Mouse (Mus musculus) limb, embryonic 12.5 days (tissue): ENCODE measurements around the gene Sohlh2. TPM values are rescaled to one million over a fixed set of nuclear protein-coding genes. Genes with fewer than 3 reads are reported as not detected.

Source experiments
- ATAC-seq: fragments of 200-750 bp; cut with Nextera tagmentation; 2 replicates; pipeline ENCODE4 v1.8.0; 2017; ENCODE audit warnings: low read depth, moderate TSS enrichment; ENCODE audit not compliant: insufficient number of reproducible peaks, insufficient read depth, low FRiP score, low TSS enrichment
- H3K27ac ChIP-seq: fragments of 300-500 bp; sonication (generic); 2 replicates; pipeline ENCODE4 v1.5.1; 2016; ENCODE audit warnings: mild to moderate bottlenecking, moderate library complexity
- H3K27me3 ChIP-seq: fragments of 300-500 bp; sonication (generic); 2 replicates; pipeline ENCODE4 v1.6.1; 2016; ENCODE audit warnings: mild to moderate bottlenecking, moderate library complexity
- H3K36me3 ChIP-seq: fragments of 300-500 bp; sonication (generic); 2 replicates; pipeline ENCODE4 v1.6.1; 2016; ENCODE audit warnings: mild to moderate bottlenecking, moderate library complexity
- H3K4me1 ChIP-seq: fragments of 300-500 bp; sonication (generic); replicated peaks from 2 replicates; pipeline ENCODE4 v1.6.1; 2016
- H3K4me2 ChIP-seq: fragments of 300-500 bp; sonication (generic); 2 replicates; pipeline ENCODE4 v1.6.1; 2016; ENCODE audit warnings: mild to moderate bottlenecking, moderate library complexity
- H3K4me3 ChIP-seq: fragments of 300-500 bp; sonication (generic); replicated peaks from 2 replicates; pipeline ENCODE4 v1.5.1; 2016; ENCODE audit warnings: mild to moderate bottlenecking
- H3K9ac ChIP-seq: fragments of 300-500 bp; sonication (generic); replicated peaks from 2 replicates; pipeline ENCODE4 v1.6.1; 2016; ENCODE audit warnings: mild to moderate bottlenecking, moderate library complexity
- H3K9me3 ChIP-seq: fragments of 300-500 bp; sonication (generic); 2 replicates; pipeline ENCODE4 v1.6.1; 2016; ENCODE audit warnings: mild to moderate bottlenecking, moderate library complexity
- WGBS: fragments of 180-500 bp; shearing (Covaris S2); methylation state at CpG from one replicate; pipeline ENCODE4 v1.1.7; 2016; 5-methylcytosine and 5-hydroxymethylcytosine counted together
- polyA plus RNA-seq: library from polyadenylated mRNA; unstranded; fragments of >200 nt; fragmentation: Nextera tagmentation; extraction: Ambion mirVana; gene quantifications from 2 replicates; pipeline ENCODE4 v1.2.1, GENCODE M21; 2016

Sohlh2 gene
- polyA plus RNA-seq, 1 experiment from 2014 or later, result not detected

GRCm38 (mm10) chr3:55207665-55208064, 25.8 kb downstream of the Sohlh2 start:
- Histone ChIP-seq H3K27me3 (no peaks in the 10 kb centered on the region), H3K4me2 (no peak overlapping the region), H3K36me3 (no peaks in the 10 kb centered on the region), H3K4me1 (no peaks in the 10 kb centered on the region), H3K27ac (no peak overlapping the region), H3K9ac (no peak overlapping the region), H3K4me3 (no peak overlapping the region), H3K9me3 (0 out of 2 replicates have a peak, but pooled peaks cover 6% of the 10 kb centered on the region)
- WGBS, result 40% methylated on average over 6 of the region's 6 CpGs
- no peak for ATAC-seq

- Histone ChIP-seq H3K9me3 (no peaks in the 10 kb centered on the region), H3K9ac (no peak overlapping the region), H3K4me1 (no peaks in the 10 kb centered on the region), H3K36me3 (no peaks in the 10 kb centered on the region), H3K27ac (no peak overlapping the region), H3K27me3 (no peaks in the 10 kb centered on the region), H3K4me2 (no peak overlapping the region), H3K4me3 (no peak overlapping the region)
- no peak for ATAC-seq
- WGBS, result 52% methylated on average over 2 of the region's 2 CpGs
Measured at GRCm38 (mm10) chr3:55212254-55212653, 30.4 kb downstream of the Sohlh2 start.

GRCm38 (mm10) chr3:55213785-55214184, 32.0 kb downstream of the Sohlh2 start:
- Histone ChIP-seq H3K4me2 (no peak overlapping the region), H3K9ac (no peak overlapping the region), H3K27ac (no peak overlapping the region), H3K9me3 (no peaks in the 10 kb centered on the region), H3K4me3 (no peak overlapping the region), H3K36me3 (no peaks in the 10 kb centered on the region), H3K27me3 (no peaks in the 10 kb centered on the region), H3K4me1 (no peaks in the 10 kb centered on the region)
- WGBS, result 57% methylated on average over 4 of the region's 4 CpGs
- ATAC-seq, result no peak

- H3K36me3 ChIP-seq, result no peaks in the 10 kb centered on the region
- no peak for ATAC-seq
- no peaks in the 10 kb centered on the region for H3K9me3 ChIP-seq
- no peak overlapping the region for H3K4me2 ChIP-seq
- H3K27me3 ChIP-seq, result no peaks in the 10 kb centered on the region
- no peak overlapping the region for H3K27ac ChIP-seq
- no peak overlapping the region for H3K4me3 ChIP-seq
- no peak overlapping the region for H3K9ac ChIP-seq
- no peaks in the 10 kb centered on the region for H3K4me1 ChIP-seq
- WGBS, result 82% methylated on average over 6 of the region's 6 CpGs
Measured at GRCm38 (mm10) chr3:55214413-55214812, 32.6 kb downstream of the Sohlh2 start.

GRCm38 (mm10) chr3:55222502-55222901, 40.7 kb downstream of the Sohlh2 start:
- Histone ChIP-seq H3K9ac (no peak overlapping the region), H3K9me3 (peaks cover 3% of the 10 kb centered on the region; the same call in 1 of the 2 replicates), H3K4me3 (no peak overlapping the region), H3K4me1 (0 out of 2 replicates have a peak, but pooled peaks cover 6% of the 10 kb centered on the region), H3K27me3 (peaks cover 12% of the 10 kb centered on the region; the same call in 1 of the 2 replicates), H3K36me3 (no peaks in the 10 kb centered on the region), H3K27ac (no peak overlapping the region), H3K4me2 (no peak overlapping the region)
- no peak for ATAC-seq
- WGBS, result 70% methylated on average over 2 of the region's 2 CpGs

- no peak overlapping the region for H3K27ac ChIP-seq
- no peak overlapping the region for H3K4me3 ChIP-seq
- 0 out of 2 replicates have a peak, but pooled peaks cover 6% of the 10 kb centered on the region for H3K4me1 ChIP-seq
- WGBS, result 73% methylated on average over 3 of the region's 3 CpGs
- no peaks in the 10 kb centered on the region for H3K36me3 ChIP-seq
- no peak for ATAC-seq
- H3K9me3 ChIP-seq, result peaks cover 3% of the 10 kb centered on the region; the same call in 1 of the 2 replicates
- peaks cover 12% of the 10 kb centered on the region; the same call in 1 of the 2 replicates for H3K27me3 ChIP-seq
- H3K9ac ChIP-seq, result no peak overlapping the region
- H3K4me2 ChIP-seq, result no peak overlapping the region
Measured at GRCm38 (mm10) chr3:55223862-55224261, 42.0 kb downstream of the Sohlh2 start.

GRCm38 (mm10) chr3:55226501-55227213, 44.8 kb downstream of the Sohlh2 start:
- Histone ChIP-seq H3K27me3 (peaks cover 12% of the 10 kb centered on the region; the same call in 1 of the 2 replicates), H3K36me3 (no peaks in the 10 kb centered on the region), H3K4me3 (no peak overlapping the region), H3K9ac (no peak overlapping the region), H3K27ac (no peak overlapping the region), H3K4me1 (0 out of 2 replicates have a peak, but pooled peaks cover 6% of the 10 kb centered on the region), H3K9me3 (no peaks in the 10 kb centered on the region), H3K4me2 (peak overlapping the region; percentile 13; the same call in 1 of the 2 replicates)
- peak; percentile 75 for ATAC-seq
- 28% methylated on average over 18 of the region's 18 CpGs for WGBS

GRCm38 (mm10) chr3:55227214-55227581, 45.4 kb downstream of the Sohlh2 start:
- Histone ChIP-seq H3K36me3 (no peaks in the 10 kb centered on the region), H3K27ac (no peak overlapping the region), H3K9ac (no peak overlapping the region), H3K4me3 (no peak overlapping the region), H3K9me3 (no peaks in the 10 kb centered on the region), H3K4me1 (0 out of 2 replicates have a peak, but pooled peaks cover 6% of the 10 kb centered on the region), H3K4me2 (peak overlapping the region; percentile 13; the same call in 1 of the 2 replicates), H3K27me3 (peaks cover 12% of the 10 kb centered on the region; the same call in 1 of the 2 replicates)
- 38% methylated on average over 4 of the region's 4 CpGs for WGBS
- no peak for ATAC-seq

GRCm38 (mm10) chr3:55241730-55242421, 60.0 kb downstream of the Sohlh2 start, which contains the start of gene Dclk1:
TSS of gene Dclk1 (plus strand) at chr3:55242364.
- Histone ChIP-seq H3K4me1 (peaks cover 19% of the 10 kb centered on the region), H3K9me3 (no peaks in the 10 kb centered on the region), H3K9ac (peak within 1 kb of the TSS; percentile 86), H3K27me3 (peaks cover 5% of the 10 kb centered on the region; the same call in 1 of the 2 replicates), H3K27ac (peak within 1 kb of the TSS; percentile 72), H3K4me2 (peak within 1 kb of the TSS; percentile 92), H3K4me3 (peak within 1 kb of the TSS; percentile 75), H3K36me3 (no peaks in the 10 kb centered on the region)
- ATAC-seq, result peak; percentile 45
- WGBS, result 42% methylated on average over 10 of the region's 10 CpGs

GRCm38 (mm10) chr3:55242422-55243055, 60.7 kb downstream of the Sohlh2 start:
- Histone ChIP-seq H3K9me3 (no peaks in the 10 kb centered on the region), H3K36me3 (peaks cover 5% of the 10 kb centered on the region), H3K27me3 (peaks cover 5% of the 10 kb centered on the region; the same call in 1 of the 2 replicates), H3K4me1 (peaks cover 15% of the 10 kb centered on the region), H3K4me3 (peak overlapping the region; percentile 75), H3K27ac (peak overlapping the region; percentile 72), H3K4me2 (peak overlapping the region; percentile 92), H3K9ac (peak overlapping the region; percentile 86)
- peak; percentile 89 for ATAC-seq
- WGBS, result 1% methylated on average over 43 of the region's 45 CpGs

- Histone ChIP-seq H3K9ac (peak overlapping the region; percentile 86), H3K36me3 (peaks cover 10% of the 10 kb centered on the region), H3K4me1 (peaks cover 15% of the 10 kb centered on the region), H3K4me2 (peak overlapping the region; percentile 92), H3K9me3 (no peaks in the 10 kb centered on the region), H3K27me3 (peaks cover 5% of the 10 kb centered on the region; the same call in 1 of the 2 replicates), H3K4me3 (peak overlapping the region; percentile 75), H3K27ac (peak overlapping the region; percentile 72)
- ATAC-seq, result peak; percentile 40; the same call in 1 of the 2 replicates
- WGBS, result 2% methylated on average over 8 of the region's 8 CpGs
Measured at GRCm38 (mm10) chr3:55243056-55243471, 61.2 kb downstream of the Sohlh2 start.
